Mouse (Mus musculus): Measurements from ENCODE around the gene Prph2. TPM values are rescaled to one million over a fixed set of nuclear protein-coding genes. Genes with fewer than 3 reads are reported as not detected.

Gene Prph2
- polyA plus RNA-seq, 3 experiments from 2014 or later = not detected

DNA sequence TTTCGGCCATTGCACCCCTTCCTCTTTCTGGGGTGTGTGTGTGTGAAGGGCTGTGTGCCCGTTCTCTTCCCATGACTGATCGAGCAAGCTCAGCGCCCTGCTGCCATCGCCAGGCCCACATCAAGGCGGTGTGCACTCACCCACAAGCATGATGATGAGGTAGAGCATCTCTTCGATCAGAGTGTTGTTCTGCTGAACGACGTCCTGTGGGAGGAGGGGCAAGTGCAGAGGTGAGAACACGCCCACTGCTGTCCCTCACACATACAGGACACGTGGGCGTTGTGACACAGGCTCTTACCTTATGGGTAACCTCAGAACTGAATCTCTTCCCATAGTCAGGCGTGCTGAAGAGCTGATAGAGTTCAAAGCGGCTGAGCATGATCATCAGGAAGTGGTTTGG lies 56.6 kb downstream of the Prph2 start:
- ATAC-seq = peak; percentile 95

DNA sequence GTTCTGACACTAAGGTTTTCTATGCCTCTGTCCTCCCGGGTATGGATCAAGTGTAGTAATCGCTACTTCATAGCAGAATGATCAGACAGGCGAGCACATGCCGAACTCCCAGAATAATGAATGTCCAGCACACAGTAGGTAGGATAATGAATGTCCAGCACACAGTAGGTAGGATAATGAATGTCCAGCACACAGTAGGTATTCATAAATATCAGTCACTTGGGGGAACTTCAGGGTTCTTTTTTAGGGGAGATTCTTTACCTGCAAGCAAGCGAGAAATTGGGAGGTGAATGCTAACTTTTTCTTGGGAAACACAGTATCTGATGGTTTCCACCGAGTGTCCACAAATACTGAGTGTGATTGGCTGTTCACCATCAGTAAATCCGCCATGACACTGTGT lies 62.3 kb downstream of the Prph2 start:
- no peak for ATAC-seq

Other genes with a start within 250 kb of the Prph2 start
- 10 to 100 TPM; 47.3 to 50.7 (median 47.7) TPM for gene Rrp36, start 236.1 kb upstream of the Prph2 start, polyA plus RNA-seq (2017; shearing (Covaris generic))
- gene Mea1, start 231.7 kb upstream of the Prph2 start, polyA plus RNA-seq (2017; shearing (Covaris generic)) = 100 to 1,000 TPM; 162 to 181 (median 163) TPM
- 10 to 100 TPM; 20.7 to 22.4 (median 21.7) TPM for gene Klhdc3, start 229.5 kb upstream of the Prph2 start, polyA plus RNA-seq (2017; shearing (Covaris generic))
- 10 to 100 TPM; 23.2 to 25.5 (median 23.5) TPM for gene Ppp2r5d, start 205.3 kb upstream of the Prph2 start, polyA plus RNA-seq (2017; shearing (Covaris generic))
- 1 to 10 TPM; 3.1 to 4.8 (median 4.6) TPM for gene Pex6, start 199.0 kb upstream of the Prph2 start, polyA plus RNA-seq (2017; shearing (Covaris generic))
- 1 to 10 TPM in 1 of 3 experiments, under 1 TPM in 2; 0.40 to 2.3 (median 0.72) TPM for gene Gnmt, start 181.3 kb upstream of the Prph2 start, polyA plus RNA-seq (2017; shearing (Covaris generic))
- gene Cnpy3, start 158.2 kb upstream of the Prph2 start, polyA plus RNA-seq (2017; shearing (Covaris generic)) = 10 to 100 TPM; 19.1 to 36.3 (median 27.8) TPM
- under 1 TPM in 2 of 3 experiments, not detected in 1; 0.44 to 0.47 TPM for gene Ptcra, start 146.7 kb upstream of the Prph2 start, polyA plus RNA-seq (2017; shearing (Covaris generic))
- gene 2310039H08Rik, start 137.8 kb upstream of the Prph2 start, polyA plus RNA-seq (2017; shearing (Covaris generic)) = 10 to 100 TPM; 16.4 to 17.9 (median 17.3) TPM
- 100 to 1,000 TPM; 120 to 149 (median 139) TPM for gene Rpl7l1, start 127.8 kb upstream of the Prph2 start, polyA plus RNA-seq (2017; shearing (Covaris generic))
- gene Bicral, start 52.0 kb upstream of the Prph2 start, polyA plus RNA-seq (2017; shearing (Covaris generic)) = 1 to 10 TPM; 7.6 to 9.2 (median 9.1) TPM
- 10 to 100 TPM in 1 of 3 experiments, 1 to 10 TPM in 2; 9.6 to 10.5 (median 9.9) TPM for gene Tbcc, start 19.8 kb upstream of the Prph2 start, polyA plus RNA-seq (2017; shearing (Covaris generic))
- 10 to 100 TPM; 12.1 to 19.4 (median 13.2) TPM for gene Ubr2, start 100.1 kb downstream of the Prph2 start, polyA plus RNA-seq (2017; shearing (Covaris generic))

Measured in inflammation-experienced regulatory T-cells, adult 6 months (primary cell).